Mouse (Mus musculus) hindlimb bud, embryonic 11.5 days (tissue): ENCODE results near the gene Cct3.
"Not testable (repeated sequence)": the region's sequence is repeated elsewhere in the genome, so short reads cannot be mapped to it uniquely, and the experiment has no call there.

Source experiments
- DNase-seq: peaks from one replicate; pipeline ENCODE4 v3.0.0-alpha.2; 2012; ENCODE audit warnings: low read depth, low spot score; ENCODE audit errors: extremely low spot score

The Cct3 gene

DNA sequence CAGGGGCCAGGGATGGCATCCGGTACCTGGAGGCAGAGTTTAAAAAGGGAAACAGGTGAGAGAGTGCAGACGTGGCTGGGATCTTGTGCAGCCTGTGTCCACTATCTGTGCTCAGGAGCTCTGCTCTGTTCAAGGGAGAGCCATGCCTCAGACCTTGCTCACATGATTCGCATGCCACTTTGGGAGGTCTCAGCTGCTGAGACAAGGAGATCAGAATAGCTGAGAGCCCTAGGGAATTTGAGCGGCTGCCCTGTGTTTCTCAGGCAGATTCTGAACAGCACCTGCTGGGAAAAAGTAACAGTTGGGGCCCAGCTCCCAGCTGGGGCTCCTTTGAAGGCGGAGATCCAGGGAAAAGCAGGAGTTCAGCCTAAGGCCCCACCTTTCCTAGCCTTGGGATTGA, 62.7 kb downstream of the Cct3 start:
- DNase-seq: no peak

DNA sequence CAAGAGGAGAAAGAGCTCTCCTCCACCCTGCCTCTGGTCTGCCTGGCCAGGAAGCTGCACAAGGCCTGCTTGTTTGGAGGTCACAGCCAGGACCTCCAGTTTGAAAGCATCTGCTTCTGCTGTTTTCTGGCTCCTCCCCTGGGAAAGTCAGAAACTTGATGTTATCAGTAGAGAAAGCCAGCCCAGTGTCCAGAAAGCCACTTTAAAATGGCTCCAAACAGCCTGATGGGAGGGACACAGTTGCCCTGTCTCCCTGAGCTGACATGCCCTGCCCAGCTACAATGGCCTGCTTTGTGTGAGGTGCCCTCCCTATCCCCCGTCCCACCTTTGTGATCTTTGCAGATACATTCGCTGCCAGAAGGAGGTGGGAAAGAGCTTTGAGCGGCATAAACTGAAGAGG, 63.1 kb downstream of the Cct3 start:
- DNase-seq: no peak

DNA sequence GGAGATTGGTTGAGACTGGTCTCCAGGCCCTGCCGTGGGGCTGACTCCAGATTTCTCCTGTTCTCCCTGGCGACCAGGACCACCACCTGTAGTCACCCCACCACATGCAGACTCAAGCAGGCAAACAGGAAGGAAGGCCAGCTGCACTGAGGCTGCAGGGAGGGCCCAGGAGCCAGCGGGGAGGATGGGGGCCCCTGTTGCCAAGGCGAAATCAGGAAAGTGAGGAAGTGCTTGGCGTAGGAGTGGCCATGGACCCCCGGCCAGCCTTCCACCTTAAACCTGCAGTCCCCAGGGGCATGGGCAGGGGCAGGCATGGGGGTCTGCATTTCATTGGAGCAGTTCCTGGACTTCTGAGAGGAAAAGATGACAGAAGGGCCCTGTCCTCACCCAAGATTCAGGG, 64.2 kb downstream of the Cct3 start:
- DNase-seq: no peak

DNA sequence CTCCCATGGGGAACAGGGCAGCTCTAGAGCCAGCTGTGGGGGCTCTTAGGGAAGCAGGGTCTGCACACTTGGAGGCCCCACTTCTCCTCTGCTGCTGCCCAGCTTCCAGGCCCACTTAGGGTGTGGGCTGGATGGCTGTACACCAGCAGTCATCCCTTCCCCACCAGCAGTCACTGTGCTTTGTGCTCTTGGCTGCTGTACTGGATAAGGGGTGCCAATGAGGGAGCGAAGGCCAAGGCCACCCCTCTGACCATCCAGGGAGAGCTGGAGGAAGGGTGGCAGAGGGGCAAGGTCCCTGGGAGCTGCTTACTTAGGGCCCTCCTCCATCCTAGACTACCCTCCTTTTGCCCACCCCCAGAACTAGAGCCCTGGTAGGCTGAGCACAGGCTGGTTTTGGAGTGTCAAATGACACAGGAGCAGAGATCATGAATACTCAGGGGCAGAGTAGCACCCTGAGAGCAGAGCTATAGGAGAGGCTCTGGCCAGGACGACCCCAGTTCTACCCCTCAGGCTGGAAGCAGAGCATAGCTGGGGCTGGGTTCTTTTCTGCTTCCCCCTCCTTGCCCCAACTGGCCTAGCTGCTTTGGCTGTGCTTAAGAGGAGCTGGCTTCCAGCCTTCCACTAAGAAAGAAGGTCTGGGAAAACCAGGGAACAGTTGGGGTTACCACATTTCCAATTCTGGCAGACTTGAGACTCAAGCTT, 64.8 kb downstream of the Cct3 start:
- DNase-seq: no peak

DNA sequence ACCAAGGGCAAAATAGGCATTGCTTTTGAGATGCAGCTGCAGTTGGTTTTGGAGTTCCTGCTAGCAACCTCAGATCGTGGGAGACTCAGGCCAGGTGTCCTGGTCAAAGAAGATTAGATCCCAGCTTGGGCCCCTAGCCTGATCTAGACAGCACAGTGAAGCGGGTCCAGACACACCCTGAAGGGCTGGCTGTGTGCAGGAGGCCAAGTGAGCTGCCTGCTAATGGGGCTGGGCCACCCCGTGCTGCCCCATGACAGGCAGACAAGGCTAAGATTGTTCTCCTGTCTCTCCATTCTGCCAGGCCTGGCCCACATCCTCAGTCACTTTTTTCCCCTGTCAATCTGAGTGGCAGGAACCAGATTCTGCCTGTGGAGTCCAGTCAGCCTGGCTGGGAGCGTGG, 66.8 kb downstream of the Cct3 start:
- no peak for DNase-seq

DNA sequence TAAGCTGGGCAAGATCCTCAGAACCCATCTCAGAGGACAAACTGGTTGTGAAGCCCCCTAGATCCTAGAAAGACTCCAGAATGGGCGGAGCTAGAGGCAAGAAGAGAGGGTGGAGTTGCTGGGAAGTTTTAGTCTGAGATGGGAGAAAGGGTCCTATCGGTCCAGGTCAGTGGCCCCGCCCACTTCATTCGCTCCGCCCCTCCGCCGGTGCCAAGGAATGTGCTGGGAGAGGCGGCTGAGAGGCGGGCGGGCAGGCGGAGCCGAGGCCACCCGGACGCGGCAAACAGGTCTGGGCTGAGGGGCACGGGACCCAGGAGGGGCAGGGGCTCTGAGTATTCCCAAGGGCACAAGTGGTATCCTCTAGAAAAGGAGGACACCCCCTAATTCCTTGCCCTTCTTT, 67.4 kb downstream of the Cct3 start, which contains the start of gene Paqr6:
Gene Paqr6 (plus strand): TSS at position 248 of the 400 bp plus-strand sequence.
- no peak for DNase-seq

DNA sequence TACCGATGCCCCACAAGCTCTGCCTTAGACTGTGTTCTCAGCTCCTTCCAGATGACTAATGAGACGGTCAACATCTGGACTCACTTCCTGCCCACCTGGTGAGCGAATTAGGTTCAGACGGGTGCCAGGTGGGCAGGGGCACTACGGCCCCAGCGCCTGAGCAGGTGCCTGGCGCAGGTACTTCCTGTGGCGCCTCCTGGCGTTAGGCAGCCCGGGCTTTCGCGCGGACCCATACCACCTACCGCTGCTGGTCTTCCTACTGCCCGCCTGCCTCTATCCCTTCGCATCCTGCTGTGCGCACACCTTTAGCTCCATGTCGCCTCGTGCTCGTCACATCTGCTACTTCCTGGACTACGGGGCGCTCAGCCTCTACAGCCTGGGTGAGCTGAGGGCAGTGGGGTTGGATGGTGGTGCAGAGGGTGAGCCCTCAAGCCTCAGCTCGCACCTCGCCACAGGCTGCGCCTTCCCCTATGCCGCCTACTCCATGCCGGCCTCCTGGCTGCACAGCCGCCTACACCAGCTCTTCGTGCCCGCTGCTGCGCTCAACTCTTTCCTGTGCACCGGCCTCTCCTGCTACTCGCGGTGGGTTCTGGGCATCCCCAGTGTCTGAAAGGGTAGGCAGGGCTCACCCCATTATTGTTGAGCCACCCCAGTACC, 68.9 kb downstream of the Cct3 start:
- no peak for DNase-seq

DNA sequence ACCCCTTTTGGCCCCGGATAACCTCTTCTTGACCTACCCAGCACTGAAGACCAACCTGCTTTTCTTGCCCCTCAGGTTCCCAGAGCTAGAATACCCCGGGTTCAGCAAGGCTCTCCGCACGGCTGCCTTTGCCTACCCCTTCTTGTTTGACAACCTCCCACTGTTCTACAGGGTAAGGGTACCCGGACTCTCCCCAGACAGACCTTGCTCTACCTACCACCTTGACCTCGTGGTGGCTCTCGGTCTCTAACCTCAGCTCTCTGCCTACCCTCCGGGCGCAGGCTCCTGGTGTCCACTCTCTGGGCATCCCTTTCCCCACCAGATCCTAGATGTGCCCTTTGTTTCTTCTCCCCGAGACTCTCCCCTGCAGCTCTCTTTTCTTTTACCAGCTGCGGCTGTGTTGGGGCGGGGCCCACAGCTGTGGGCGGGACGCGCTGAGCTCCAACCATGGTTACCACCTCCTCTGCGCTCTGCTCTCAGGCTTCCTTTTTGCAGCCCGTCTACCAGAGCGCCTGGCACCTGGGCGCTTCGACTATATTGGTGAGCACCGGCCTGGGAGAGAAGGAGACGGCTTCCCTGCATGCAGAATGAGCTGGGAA, 70.0 kb downstream of the Cct3 start:
- not testable (repeated sequence) for DNase-seq

DNA sequence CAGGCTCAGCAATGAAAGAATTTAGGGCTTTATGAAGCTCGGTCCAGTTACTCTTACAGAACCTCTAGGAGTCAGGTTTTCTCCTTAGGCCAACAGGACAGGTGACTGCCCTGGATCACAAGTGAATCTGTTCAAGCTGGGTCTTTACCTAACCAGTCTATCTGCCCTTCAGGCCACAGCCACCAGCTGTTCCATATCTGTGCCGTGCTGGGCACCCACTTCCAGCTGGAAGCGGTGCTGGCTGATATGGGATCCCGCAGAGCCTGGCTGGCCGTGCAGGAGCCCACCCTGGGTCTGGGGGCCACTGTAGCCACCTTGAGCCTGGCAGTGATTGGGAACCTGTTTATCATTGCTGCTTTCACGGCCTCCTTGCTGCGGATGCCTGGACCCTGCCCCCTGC, 70.6 kb downstream of the Cct3 start:
- not testable (repeated sequence) for DNase-seq

DNA sequence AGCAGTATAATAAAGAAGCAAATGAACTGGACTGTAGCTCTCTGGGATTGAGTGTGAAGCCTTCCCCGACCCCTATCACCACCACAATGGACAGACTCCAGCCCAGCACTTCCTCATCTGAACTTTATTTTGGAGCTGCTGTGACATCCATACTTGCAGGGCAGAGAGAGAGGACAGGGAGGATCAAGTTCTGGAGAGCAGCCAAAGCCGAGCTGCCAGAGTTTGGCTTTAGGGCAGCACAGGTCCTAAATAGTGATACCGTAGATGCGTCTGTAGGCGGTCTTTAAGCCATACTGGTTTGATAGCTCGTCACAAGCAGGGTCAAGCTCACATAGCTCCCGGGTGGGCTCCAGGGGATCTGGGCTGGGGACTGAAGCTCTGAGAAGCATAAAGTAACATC, 71.6 kb downstream of the Cct3 start:
- DNase-seq: not testable (repeated sequence)
